Comparison of ENCODE assay signal across 15 mouse cellular contexts in genomic region chr14:79139096-79139651, GRCm38 (mm10).
DNase-seq lines count a peak whose midpoint lies in the region; ATAC-seq and TF ChIP-seq lines count a peak whose summit lies in the region.
"Had no signal": no experiment of that assay in that cellular context is flagged by ENCODE, and none has a peak within 500 bp of the region (broad histone marks: within the 10 kb centered on the region; RNA-seq: fewer than 3 reads in every experiment).

No protein-coding gene starts in this region.

- H3K4me3 ChIP-seq in layer of hippocampus, adult 2 months: no peak overlapping the region
- no peak overlapping the region for H3K4me3 ChIP-seq in testis, adult 2 months (ENCODE audit: control insufficient read depth, low read depth, low read length)
- H3K4me3 ChIP-seq: embryonic facial prominence, embryonic 15.5 days; forebrain, embryonic 15.5 days; heart, embryonic 15.5 days had no signal

- no peaks in the 10 kb centered on the region for H3K36me3 ChIP-seq in testis, adult 2 months (ENCODE audit: control insufficient read depth, insufficient read depth, low read length)
- H3K36me3 ChIP-seq: embryonic facial prominence, embryonic 15.5 days; forebrain, embryonic 15.5 days; heart, embryonic 15.5 days had no signal

- no peaks in the 10 kb centered on the region for H3K27me3 ChIP-seq in testis, adult 2 months (ENCODE audit: control insufficient read depth, insufficient read depth, low read length)
- H3K27me3 ChIP-seq: embryonic facial prominence, embryonic 15.5 days; forebrain, embryonic 15.5 days; heart, embryonic 15.5 days had no signal

- H3K4me1 ChIP-seq in testis, adult 2 months (ENCODE audit: control insufficient read depth, insufficient read depth, low read length): peaks cover 3% of the 10 kb centered on the region

- peak; percentile 59 for TF ChIP-seq CTCF in layer of hippocampus, adult 2 months (conservative IDR thresholded peaks at IDR 0.05)
- peak; percentile 51; the same call in 1 of the 2 replicates for TF ChIP-seq CTCF in testis, adult 2 months (IDR thresholded peaks at IDR 0.05; ENCODE audit: control insufficient read depth, insufficient read depth, insufficient replicate concordance, low read depth, low read length)

- DNase-seq in CD4-positive, CD25-positive, alpha-beta regulatory T cell, adult 2 months (ENCODE audit: low read depth, low spot score): peak; percentile 16
- no peak for DNase-seq in layer of hippocampus, adult 2 months (ENCODE audit: low spot score in 2 of 2)
- no peak for DNase-seq in layer of hippocampus, postnatal 10 days (ENCODE audit: low spot score in 2 of 2)
- DNase-seq in testis, postnatal 10 days (ENCODE audit: low spot score): no peak
- DNase-seq in natural killer cell, adult 2 months (ENCODE audit: low spot score in 2 of 2): no peak
- no peak for DNase-seq in thymus, postnatal 14 days
- DNase-seq: cerebellum, postnatal 36 days; kidney, postnatal 4 days; retina, postnatal 1 day; spleen, adult 18-20 months had no signal

- no peak for TF ChIP-seq POLR2A in testis, adult 2 months (IDR thresholded peaks at IDR 0.05; ENCODE audit: control insufficient read depth, low read depth, low read length)

- no peak overlapping the region for H3K27ac ChIP-seq in layer of hippocampus, adult 2 months
- no peak overlapping the region for H3K27ac ChIP-seq in testis, adult 2 months (ENCODE audit: control insufficient read depth, insufficient read depth, low read depth, low read length)
- H3K27ac ChIP-seq: embryonic facial prominence, embryonic 15.5 days; forebrain, embryonic 15.5 days; heart, embryonic 15.5 days had no signal

- ATAC-seq in CD4-positive, CD25-positive, alpha-beta regulatory T cell, adult 4 months: no peak
- ATAC-seq: forebrain, embryonic 15.5 days had no signal
